Mouse (Mus musculus): ENCODE measurements at regions not wholly inside any gene's neighbourhood (a gene's known extent, or its start where the extent isn't known, plus 50 kb on each side); places are given as distances from the start of the nearest gene placed in this dataset.
A peak's percentile ranks its signal among the peaks of the same experiment; 100 is the strongest.

- H3K36me3 ChIP-seq, result no peaks in the 10 kb centered on the region
- ATAC-seq (replicated peaks), result peak; percentile 51
- no peak overlapping the region for H3K4me2 ChIP-seq (replicated peaks)
- no peak overlapping the region for H3K9ac ChIP-seq (replicated peaks)
- H3K9me3 ChIP-seq, result no peaks in the 10 kb centered on the region
- no peaks in the 10 kb centered on the region; the same call in 1 of the 2 replicates for H3K4me1 ChIP-seq
- H3K4me3 ChIP-seq, result no peak overlapping the region
- 23% methylated on average over 1 of the region's 1 CpGs for WGBS
- no peak overlapping the region for H3K27ac ChIP-seq (replicated peaks)
- H3K27me3 ChIP-seq, result no peaks in the 10 kb centered on the region
Observed at GRCm38 (mm10) chr5:57197910-57198309, 519.9 kb upstream of the Pcdh7 start.

- Histone ChIP-seq H3K4me2 (replicated peaks) (no peak overlapping the region), H3K27me3 (no peaks in the 10 kb centered on the region), H3K36me3 (no peaks in the 10 kb centered on the region), H3K4me3 (no peak overlapping the region), H3K9me3 (no peaks in the 10 kb centered on the region), H3K4me1 (no peaks in the 10 kb centered on the region; the same call in 1 of the 2 replicates), H3K9ac (replicated peaks) (no peak overlapping the region), H3K27ac (replicated peaks) (no peak overlapping the region)
- peak; percentile 68 for ATAC-seq (replicated peaks)
- WGBS, result 19% methylated on average over 4 of the region's 4 CpGs
Observed at GRCm38 (mm10) chr5:57200420-57200819, 517.3 kb upstream of the Pcdh7 start.

All from forebrain, embryonic 15.5 days (tissue).